Mouse (Mus musculus) heart, postnatal 25 days (tissue): ENCODE measurements at regions not wholly inside any gene's neighbourhood (a gene's known extent, or its start where the extent isn't known, plus 50 kb on each side); places are given as distances from the start of the nearest gene placed in this dataset.

Source experiments
- DNase-seq: peaks from one replicate; pipeline ENCODE4 v3.0.0; 2022; ENCODE audit warnings: low spot score
- intact Hi-C: fragments of 180-260 bp; cut with DNase I; formaldehyde crosslinking; loops from one replicate; pipeline ENCODE4 v1.15.1; 2025

DNA sequence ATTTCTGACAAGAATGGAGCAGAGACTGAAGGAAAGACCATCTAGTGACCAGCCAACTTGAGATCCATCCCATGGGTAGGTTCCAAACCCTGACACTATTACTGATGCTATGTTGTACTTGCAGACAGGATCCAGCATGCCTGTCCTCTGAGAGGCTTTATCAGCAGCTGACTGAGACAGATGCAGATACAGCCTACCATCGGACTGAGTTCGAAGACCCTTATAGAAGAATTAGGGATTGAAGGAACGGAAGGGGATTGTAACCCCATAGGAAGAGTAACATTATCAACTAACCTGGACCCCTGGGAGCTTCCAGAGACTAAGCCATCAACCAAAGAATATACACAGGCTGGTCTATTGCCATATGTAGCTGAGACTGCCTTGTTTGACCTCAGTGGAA is 183.1 kb upstream of the Adcy2 start:
- intact Hi-C loops = no loop called here

DNA sequence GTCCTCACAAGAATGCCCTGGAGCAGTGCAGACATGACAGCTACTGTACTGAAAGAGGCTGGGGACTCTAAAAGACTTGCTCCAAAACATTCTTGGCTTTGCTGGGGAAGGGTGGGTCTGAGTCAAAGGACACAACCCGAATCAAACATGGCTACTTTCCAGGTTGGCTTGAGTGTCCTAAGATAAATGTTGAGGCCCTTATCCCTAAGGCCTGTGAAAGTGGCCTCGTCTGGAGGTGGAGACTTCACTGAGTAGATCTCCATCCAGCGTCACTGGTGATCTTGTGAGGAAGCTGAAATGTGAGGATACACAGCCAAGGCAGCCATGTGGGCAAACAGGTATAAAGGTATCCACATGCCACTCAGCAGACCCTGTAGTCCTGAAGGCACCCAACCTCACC is 191.3 kb upstream of the Adcy2 start:
- intact Hi-C loops = no loop called here
- no peak for DNase-seq

More for the DNA sequence above, 183.1 kb upstream of the Adcy2 start:
- no peak for DNase-seq

DNA sequence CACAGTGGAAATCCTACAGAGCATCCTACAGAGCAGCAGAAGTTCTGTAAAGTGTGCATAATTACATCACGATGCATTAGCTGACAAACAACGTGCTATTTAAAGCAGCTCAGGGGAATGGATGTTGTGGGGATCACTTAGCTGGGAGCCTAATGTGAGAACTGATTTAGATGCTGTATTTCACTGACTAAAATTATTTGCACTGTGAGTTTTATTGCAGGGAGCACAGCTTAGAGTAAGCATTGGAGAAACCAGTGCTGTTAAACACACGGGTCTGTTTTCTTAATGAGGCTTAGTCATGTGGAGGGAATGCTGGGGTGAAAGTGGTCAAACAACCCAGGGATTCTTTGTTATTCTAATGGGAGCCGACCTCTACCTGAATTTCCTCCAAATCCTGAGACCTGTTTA is 197.1 kb upstream of the Adcy2 start:
- no peak for DNase-seq
- intact Hi-C loops = no loop called here

DNA sequence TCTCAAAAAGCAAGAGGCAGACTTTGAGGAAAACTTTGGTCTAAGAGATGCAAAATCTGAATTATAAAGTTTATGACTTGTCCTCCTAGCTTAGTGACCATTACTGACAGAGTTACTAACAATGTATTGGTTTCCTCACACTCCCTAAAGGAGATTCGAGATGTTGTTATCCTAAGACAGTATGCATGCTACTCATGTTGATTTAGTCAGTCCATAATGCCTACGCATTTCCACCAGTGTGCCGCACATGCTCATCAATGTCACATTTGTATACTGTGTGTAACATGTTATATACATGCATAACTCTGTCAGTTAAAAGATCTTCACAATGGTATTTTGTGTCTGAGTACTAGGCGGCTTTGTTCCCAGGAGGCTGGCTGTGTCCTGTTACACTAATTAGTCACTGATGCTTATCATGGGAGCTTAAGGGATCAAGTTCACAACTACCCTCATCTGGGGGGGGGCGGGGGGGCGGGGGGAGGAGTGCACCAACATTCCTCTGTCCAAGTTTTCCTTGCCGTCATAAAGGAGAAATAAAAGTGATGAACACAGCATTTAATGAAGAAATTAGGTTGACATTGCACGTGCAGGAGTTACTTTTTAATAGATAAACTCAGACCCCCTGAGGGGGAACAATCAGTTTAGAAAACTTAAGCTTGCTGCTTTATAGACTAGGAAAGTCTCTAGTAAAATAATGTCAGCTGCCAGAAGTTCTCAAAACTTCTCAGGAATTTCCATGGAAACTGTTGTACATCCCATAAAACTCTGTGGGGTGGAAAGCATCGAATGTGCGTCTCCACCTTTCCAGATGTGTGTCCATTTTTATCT is 208.6 kb upstream of the Adcy2 start:
- intact Hi-C loops = no loop called here
- no peak for DNase-seq

DNA sequence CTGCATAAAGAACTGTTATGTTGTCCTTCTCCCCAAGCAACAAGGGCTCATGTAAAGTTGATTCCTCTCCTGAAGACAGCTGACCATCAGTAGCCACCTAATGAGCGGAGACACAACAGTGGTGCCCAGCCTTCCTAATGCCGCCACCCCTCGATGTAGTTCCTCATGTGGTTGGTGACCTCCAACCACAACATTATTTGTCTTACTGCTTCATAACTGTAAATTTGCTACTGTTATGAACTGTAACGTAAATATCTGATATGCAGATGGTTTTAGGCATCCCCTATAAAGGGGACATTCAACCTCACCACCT is 209.2 kb upstream of the Adcy2 start:
- intact Hi-C loops = no loop called here
- no peak for DNase-seq

DNA sequence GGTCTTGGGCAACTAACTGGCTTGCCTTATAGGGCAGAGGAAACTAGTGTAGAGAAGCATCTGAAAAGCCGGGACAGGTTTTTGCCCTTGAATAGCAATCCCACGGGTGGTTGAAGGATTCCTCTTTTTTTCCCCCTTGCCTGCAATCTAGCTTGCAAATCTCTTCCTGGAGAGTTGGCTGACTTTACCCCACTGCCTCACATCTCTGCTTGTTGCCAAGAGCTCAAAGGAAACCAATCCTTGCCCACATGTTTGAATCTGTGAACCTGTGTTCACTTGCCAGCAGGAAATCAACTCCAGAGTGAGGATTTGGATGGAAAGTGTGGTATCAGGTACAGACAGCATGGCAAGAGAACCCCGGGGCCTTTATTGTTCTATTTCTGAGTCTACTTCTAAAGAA is 217.2 kb upstream of the Adcy2 start:
- intact Hi-C loops = no loop called here
- no peak for DNase-seq

DNA sequence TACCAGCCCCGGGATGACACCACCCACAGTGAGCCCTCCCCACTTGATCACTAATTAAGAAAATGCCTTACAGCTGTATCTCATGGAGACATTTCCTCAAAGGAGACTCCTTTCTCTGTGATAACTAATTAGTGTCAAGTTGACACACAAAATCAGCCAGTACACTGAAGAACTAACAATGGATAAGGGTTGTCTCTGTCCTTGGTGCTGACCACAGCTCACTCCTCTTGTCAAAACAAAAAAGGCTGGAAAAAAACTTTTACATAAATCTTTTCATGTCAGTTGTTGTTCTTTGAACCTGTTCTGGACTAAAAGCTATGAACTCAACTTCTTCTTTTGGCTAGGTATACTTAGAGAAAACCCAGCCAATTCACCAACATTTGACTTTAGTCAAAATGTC is 221.1 kb upstream of the Adcy2 start:
- DNase-seq = no peak
- intact Hi-C loops = no loop called here

DNA sequence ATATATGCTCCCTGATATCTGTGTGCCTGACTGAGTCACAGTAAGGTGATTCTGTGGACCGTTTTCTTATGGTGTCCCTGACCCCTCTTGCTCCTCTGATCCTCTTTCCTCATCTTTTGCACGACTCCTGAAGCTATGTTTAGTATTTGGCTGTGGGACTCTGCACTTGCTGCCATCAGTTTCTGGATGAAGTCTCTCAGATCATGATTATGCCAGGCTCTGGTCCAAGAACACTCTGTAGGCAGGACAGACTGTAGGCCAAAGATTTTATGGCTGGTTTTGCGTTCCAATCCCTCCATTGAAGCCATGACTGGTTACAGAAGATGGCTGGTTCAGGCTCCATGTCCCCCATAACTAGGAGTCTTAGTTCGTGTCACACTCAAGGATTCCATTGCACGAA is 227.2 kb upstream of the Adcy2 start:
- DNase-seq = no peak
- intact Hi-C loops = no loop called here

DNA sequence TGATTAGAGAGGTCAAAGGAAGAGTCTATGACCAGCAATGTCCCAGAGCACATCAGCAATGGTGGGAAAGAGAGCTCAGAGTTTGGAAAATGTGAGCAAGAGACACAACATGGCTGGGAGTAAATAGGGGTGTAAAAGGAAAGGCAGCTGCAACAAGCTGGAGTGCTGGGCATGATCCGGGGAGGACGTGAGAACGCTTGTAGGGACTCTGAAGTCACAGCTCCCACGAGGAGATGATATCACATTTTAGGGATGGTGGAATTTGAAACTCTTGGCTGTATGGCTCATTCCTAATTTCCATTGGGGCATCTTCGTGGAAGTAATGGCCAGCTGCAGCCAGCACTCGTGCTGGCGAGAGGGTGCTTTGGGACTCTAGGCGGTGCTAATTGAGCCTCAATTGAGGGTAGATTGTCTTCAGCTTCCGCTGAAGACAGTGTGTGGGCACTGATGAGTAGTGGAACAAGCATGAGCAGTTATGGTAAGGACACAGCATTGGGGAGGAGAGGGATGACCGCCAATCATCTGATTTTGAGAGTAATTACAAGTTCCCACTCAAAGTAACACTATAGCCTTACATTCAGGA is 231.1 kb upstream of the Adcy2 start:
- peak; percentile 4 for DNase-seq
- intact Hi-C loops = no loop called here

DNA sequence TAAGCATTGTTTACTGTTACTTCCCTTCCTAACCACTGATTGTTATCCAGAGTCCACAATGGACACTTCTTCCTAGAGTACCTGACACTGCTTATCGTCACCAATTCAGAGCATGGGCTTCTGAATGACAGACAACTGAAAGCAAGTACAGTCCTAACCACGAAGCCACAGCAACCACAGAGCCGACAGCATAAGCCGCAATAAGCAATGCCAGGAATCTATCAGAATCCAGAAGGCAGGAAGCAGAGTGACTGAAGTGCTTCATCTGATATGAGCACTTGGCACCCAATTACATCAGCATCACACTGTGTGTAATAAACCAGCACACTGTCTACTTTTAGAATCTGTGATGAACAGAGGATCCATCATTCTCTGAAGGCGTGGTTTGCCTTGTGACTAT is 237.0 kb upstream of the Adcy2 start:
- DNase-seq = no peak
- intact Hi-C loops = no loop called here

DNA sequence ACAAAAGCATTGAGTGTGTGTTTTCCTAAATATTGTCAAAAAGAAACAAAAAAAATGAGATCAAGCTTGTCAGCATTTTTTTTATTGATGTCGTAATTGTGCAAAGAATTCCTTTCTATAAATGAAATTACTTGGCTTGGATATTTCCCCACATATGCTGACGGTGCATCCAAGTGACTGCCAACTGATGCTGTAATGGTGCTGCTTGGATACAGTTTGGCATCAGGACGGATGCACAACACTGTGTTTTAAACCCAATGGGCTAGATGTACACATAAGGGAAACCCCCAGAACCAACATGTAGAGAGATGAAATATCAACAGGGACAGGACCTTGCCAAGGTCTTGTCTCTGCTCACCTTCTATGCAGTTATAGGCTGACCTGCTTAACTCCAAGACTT is 238.6 kb upstream of the Adcy2 start:
- intact Hi-C loops = no loop called here
- no peak for DNase-seq

DNA sequence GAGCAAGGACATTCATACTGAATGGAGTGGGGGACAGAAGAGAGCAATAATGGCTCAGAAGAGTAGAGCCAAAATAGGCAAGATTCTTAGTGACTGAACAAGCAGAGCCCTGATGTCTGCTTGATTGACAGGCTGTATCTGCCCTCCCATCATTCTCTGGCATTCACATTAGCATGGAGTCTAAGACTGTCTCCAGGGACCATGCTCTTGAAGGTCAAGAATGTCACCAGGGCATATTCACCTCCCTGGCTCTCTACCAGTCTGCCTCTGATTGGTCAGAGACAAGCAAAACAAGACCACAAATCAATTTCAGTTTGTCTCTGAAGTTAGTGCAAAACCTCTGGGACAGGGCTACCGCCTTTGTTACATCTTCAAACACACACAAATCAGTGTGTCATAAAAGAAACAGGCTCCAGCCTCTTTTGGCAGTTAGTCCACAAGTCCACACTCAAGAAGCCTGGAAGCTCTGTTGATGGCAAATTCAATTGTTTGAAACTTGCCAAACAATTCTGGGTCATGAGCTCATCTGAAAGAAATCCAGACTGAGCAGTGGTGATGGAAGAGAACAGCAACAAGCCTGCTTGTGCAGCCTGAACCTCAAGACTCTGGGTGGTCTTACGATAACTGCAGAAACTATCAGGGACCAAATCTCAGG is 240.0 kb upstream of the Adcy2 start:
- intact Hi-C loops = no loop called here
- DNase-seq = peak; percentile 15

DNA sequence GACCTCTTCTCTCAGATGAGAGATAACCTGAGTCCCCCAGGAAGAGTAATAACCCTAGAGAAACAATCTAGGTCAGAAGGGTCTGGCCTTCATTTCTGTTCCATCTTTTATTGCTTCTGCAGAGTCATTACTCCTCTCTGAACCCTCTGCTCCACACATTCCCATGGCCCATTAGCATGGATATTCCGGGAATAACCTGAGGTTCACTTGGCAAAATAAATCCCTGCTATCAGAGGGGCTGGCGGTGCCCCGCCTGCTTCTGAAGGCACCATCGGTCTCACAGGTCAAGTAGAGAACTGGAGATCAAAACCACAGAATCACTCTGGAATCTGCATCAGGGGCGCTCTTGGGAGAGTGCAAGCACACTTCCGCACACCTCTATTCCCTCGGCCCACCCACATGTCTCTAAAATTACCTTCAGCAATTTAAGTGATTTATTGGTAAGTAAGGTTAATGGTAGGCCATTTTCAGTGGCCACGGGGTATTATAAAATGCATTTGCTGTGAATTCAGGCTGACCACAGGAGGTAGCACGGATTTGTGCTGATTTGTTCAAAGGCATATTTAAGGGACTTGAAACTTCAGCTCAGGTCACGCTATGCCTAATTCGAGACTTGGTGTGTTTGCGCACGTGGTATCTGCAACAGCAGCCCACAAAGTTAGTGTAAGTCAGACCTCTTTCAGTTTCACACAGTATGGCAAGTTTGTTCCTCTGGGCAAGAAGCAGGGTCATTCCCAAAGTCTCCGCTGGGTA is 243.4 kb upstream of the Adcy2 start:
- intact Hi-C loops = no loop called here

DNA sequence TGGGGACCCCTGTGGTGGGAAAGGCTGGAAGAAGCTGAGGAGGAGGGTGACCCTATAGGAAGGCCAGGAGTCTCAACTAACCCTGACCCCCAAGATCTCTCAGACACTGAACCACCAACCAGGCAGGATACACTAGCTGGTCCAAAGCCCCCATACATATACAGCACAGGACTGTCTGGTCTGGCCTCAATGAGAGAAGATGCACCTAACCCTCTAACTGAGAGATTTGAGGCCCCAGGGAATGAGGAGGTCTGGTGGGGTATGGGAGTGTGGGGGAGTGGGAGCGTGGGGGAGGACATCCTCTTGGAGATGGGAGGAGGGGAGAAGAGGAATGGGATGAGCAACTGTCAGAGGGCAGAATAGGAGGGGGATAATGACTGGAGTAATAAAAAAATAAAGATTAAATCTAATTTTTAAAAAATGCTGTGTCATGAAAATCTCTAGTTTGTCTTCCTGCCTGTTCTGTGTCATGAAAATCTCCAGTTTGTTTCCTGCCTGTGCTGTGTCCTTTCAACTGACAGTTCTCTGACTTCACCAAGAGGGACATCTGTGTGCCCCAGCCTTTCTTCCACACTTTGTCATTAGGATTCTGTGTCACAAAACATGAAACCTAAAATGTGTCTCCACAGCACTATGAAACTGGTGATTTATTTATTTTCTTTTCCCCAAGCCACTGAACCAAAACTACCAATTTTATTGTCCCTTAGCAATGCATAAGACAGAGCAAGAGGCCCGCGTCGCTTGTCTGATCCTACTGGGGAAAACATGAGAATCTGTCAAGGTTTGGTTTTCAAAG is 251.2 kb upstream of the Adcy2 start:
- intact Hi-C loops = no loop called here
- no peak for DNase-seq

More for the DNA sequence above, 243.4 kb upstream of the Adcy2 start:
- no peak for DNase-seq

DNA sequence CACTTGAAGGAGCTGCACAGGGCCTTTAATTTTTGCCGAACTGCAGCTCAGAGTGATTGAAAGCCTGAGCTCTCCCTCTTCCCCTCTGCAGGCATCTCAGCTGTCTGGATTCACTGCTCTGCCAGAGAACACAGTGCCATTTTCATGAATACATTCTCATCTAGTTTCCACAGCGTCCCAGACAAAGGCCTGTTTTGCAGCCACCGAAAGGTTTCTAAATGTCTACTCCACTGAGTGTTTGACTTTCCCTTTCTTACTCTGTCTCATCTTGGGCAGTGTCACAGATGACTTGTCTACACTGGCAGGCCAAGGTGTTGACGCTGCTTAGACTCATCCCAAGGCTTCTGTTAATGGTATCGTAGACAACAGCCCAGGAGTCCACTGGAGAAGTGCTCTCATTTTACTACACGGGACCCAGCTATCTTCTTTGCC is 251.8 kb upstream of the Adcy2 start:
- DNase-seq = no peak
- intact Hi-C loops = no loop called here

DNA sequence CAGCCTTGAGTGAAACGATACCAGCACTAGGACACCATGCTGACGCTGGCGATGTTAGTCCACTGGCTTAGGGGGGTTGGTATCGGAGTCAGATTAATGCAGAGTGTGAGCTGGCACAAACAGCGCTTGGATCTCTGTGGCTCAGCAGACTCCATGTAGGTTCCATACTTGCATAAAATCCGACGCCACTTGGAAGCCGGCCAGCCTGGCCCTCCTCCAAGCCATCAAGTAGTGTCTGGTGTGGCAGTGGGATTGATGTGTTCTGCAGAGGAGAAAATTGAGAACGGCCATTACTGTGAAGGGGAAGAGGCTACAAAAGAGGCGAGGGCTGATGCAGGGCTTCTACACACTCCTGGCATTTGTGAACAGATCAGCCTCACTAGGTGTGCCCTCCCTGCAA is 253.0 kb upstream of the Adcy2 start:
- intact Hi-C loops = no loop called here
- DNase-seq = no peak

DNA sequence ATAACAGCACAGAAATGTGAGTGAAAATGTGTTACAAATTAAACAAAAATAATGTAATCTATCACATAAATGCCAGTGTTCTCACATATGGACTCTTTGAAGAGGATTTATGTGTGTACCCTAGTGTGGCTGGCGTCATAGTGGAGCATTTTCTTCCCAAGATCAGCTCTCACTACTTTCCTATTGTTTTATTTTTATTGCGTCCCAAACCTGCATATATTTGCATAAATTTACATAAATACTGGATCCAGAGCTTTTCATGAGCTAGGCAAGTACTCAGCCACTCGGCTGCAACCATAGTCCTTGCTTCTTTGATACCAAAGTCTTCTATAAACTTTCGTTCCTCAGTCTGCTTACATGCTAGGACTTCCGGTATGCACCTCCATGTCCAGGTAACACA is 261.1 kb upstream of the Adcy2 start:
- intact Hi-C loops = no loop called here

DNA sequence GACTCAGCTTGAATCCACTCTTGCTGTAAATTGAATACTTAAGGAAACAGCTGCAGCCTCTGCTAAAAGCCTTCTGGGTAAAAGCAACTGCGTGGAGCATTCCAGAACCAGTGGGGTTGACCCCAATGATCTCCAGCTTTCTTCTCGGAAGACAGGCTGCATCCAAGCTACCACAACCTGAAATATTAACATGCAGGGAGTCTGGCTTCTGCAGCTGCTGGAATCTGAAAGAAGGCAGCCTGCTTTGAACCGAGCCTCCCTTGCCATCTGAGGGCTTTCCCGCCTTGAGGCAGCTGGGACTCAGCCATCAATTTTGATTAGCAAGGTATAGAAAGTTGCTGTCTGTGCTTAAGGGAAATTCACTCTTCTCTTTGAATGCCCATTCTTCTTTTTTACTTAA is 261.6 kb upstream of the Adcy2 start:
- intact Hi-C loops = no loop called here

More for the DNA sequence above, 261.1 kb upstream of the Adcy2 start:
- no peak for DNase-seq

DNA sequence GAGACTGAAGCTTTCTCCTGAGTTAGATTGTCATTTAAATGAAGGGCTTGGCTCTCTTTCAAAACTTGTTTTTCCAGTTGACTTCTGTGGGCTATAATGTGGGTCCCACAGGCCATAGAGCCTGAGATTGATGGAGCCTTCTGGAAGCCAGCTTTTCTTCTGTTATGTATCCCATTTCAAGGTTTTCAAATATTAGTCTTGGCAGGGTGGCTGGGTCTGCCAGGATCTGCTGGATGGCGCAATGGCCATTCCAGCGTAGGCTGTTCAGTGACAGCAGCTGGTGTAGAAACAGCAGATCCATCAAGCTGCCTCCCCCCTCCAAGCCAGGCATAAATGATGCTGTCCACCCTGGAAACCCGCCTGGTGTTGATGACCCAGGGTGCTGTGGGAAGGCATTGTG is 264.4 kb upstream of the Adcy2 start:
- no peak for DNase-seq
- intact Hi-C loops = no loop called here

More for the DNA sequence above, 261.6 kb upstream of the Adcy2 start:
- DNase-seq = no peak

DNA sequence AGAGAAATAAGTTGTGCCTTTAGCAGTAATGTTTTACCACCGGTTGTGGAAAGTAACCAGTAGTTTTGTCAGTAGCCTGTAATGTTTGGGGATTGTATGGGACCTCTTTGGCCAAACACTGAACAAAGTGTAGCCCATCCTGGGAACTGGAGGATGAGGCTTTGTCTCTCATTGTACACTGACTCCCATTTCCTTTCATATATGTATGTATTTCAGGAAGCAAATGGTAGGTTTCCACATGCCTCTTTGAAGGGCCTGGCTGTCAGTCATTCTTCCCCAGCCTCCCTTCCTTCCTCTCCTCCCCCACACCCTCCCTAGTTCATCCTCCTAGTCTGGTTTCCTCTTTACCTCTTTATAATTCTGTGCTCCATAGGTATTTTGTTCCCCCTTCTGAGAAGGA is 266.7 kb upstream of the Adcy2 start:
- intact Hi-C loops = no loop called here
- no peak for DNase-seq
